14 mouse cellular contexts compared by ENCODE assay signal in the genomic region with DNA sequence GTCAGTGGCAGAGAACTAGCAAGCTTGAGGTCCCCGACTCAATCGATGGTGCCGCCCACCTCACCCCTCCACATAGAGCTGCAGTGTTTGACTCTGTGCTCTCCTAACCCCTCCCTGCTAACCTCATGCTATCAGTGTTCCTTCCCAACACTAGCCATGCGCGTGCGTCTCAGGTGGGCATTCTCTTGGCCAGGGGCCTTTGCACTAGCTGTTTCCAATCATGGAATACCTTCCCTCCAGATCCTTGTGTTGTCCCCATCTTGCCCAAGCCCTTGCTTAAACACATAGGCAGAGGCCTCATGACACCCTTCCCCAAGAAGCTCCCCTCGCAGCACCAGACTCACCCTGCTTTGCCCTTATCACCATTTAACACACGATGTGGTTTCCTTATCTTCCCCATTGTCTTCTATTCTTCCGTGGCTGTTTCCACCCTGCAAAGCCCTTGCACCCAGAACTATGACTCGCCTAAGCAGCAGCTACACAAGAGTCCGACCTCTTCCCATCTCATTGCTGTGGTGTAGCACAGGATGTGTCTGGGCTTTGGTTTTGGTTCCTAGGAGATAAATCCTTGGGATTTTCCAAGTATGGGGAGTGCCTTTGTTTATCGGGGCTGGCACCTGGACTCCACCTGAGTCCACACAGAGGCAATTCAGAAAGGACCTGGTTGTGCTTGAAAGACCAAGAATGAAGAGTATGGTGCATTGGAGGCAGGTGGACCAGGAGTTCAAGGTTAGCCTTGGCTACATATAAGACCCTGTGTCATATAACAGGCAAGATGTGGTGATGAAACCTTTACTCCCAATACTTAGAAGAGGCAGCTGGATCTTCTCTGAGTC. TPM values are rescaled to one million over a fixed set of nuclear protein-coding genes. Genes with fewer than 3 reads are reported as not detected.
DNase-seq lines count a peak whose midpoint lies in the region; ATAC-seq and TF ChIP-seq lines count a peak whose summit lies in the region.
"Had no signal": no experiment of that assay in that cellular context is flagged by ENCODE, and none has a peak within 500 bp of the region (broad histone marks: within the 10 kb centered on the region; RNA-seq: fewer than 3 reads in every experiment).

No protein-coding gene starts in this region.

- no peak for TF ChIP-seq POLR2A in spleen, adult 2 months (IDR thresholded peaks at IDR 0.05; ENCODE audit: low read depth, low read length)

- no peaks in the 10 kb centered on the region for H3K27me3 ChIP-seq in spleen, adult 2 months (ENCODE audit: control insufficient read depth, insufficient read depth, low read length)
- no peaks in the 10 kb centered on the region for H3K27me3 ChIP-seq in liver, embryonic 12.5 days (replicated peaks)
- H3K27me3 ChIP-seq: heart, embryonic 15.5 days had no signal

- 38% methylated on average over 12 of the region's 12 CpGs for WGBS in spleen, adult 2 months
- WGBS in liver, embryonic 12.5 days (ENCODE audit: insufficient replicate concordance), result 14% methylated on average over 12 of the region's 12 CpGs

- H3K4me1 ChIP-seq in spleen, adult 2 months (ENCODE audit: control insufficient read depth, insufficient read depth, insufficient read length), result peaks cover 5% of the 10 kb centered on the region; the same call in 1 of the 2 replicates
- peaks cover 62% of the 10 kb centered on the region for H3K4me1 ChIP-seq in liver, embryonic 12.5 days

- H3K27ac ChIP-seq in spleen, adult 2 months (ENCODE audit: insufficient read depth, low read length), result peak overlapping the region; percentile 15; the same call in 1 of the 2 replicates
- peak overlapping the region; percentile 83 for H3K27ac ChIP-seq in liver, embryonic 12.5 days
- H3K27ac ChIP-seq: heart, embryonic 15.5 days; limb, embryonic 12.5 days had no signal

- H3K36me3 ChIP-seq in spleen, adult 2 months (ENCODE audit: control insufficient read depth, insufficient read depth, low read length), result peaks cover 3% of the 10 kb centered on the region
- peaks cover 26% of the 10 kb centered on the region for H3K36me3 ChIP-seq in liver, embryonic 12.5 days
- H3K36me3 ChIP-seq: heart, embryonic 15.5 days had no signal

- ATAC-seq in liver, embryonic 12.5 days, result peak; percentile 76
- ATAC-seq: inflammation-experienced regulatory T-cells, adult 6 months had no signal

- H3K9me3 ChIP-seq in liver, embryonic 12.5 days (replicated peaks), result no peaks in the 10 kb centered on the region
- H3K9me3 ChIP-seq: heart, embryonic 15.5 days had no signal

- H3K4me3 ChIP-seq in spleen, adult 2 months (ENCODE audit: extremely low read depth, insufficient read depth, insufficient read length), result no peak overlapping the region
- H3K4me3 ChIP-seq in liver, embryonic 12.5 days, result peak overlapping the region; percentile 0; the same call in 1 of the 2 replicates

- peak overlapping the region; percentile 94 for H3K4me2 ChIP-seq in liver, embryonic 12.5 days

- peak overlapping the region; percentile 15; the same call in 1 of the 2 replicates for H3K9ac ChIP-seq in liver, embryonic 12.5 days
- H3K9ac ChIP-seq: heart, embryonic 15.5 days had no signal

- DNase-seq in cerebellum, adult 9-10 months, result peak; percentile 39
- DNase-seq in cerebellum, postnatal 10 days, result no peak
- no peak for DNase-seq in spleen, adult 2 months (ENCODE audit: low read depth in 1 of 2, low spot score in 2 of 2)
- DNase-seq in spleen, postnatal 36 days (ENCODE audit: low spot score in 2 of 2), result no peak
- peak; percentile 49 for DNase-seq in thymus, postnatal 25 days
- DNase-seq in urinary bladder, postnatal 10 days (ENCODE audit: low spot score), result no peak
- no peak for DNase-seq in adrenal gland, postnatal 36 days

- TF ChIP-seq CTCF in spleen, adult 2 months (IDR thresholded peaks at IDR 0.05; ENCODE audit: extremely low read depth, insufficient read depth, insufficient read length, insufficient replicate concordance), result no peak

RNA-seq across cellular contexts. Expression of a gene that starts 1.2 kb away (rescaled TPM):
- 183 and 197 TPM in 2 replicates for polyA plus RNA-seq in spleen, adult 2 months (2012; rRNA removed)
- 5.1 and 5.7 TPM in 2 replicates for polyA plus RNA-seq in liver, embryonic 12.5 days (2016; fragmentation: Nextera tagmentation; extraction: Ambion mirVana)
- total RNA-seq in adrenal gland, postnatal 36 days (2021), result 10 to 100 TPM; 15.3 to 25.5 TPM

RNA-seq across cellular contexts. Expression of a gene that starts 1.4 kb away (rescaled TPM):
- 0.28 and 0.70 TPM in 2 replicates for polyA plus RNA-seq in spleen, adult 2 months (2012; rRNA removed)
- polyA plus RNA-seq in liver, embryonic 12.5 days (2016; fragmentation: Nextera tagmentation; extraction: Ambion mirVana), result 0.27 and 0.59 TPM in 2 replicates
- total RNA-seq in adrenal gland, postnatal 36 days (2021), result not detected
- total RNA-seq: layer of hippocampus, postnatal 10 days; monocyte, adult 5-6 weeks had no signal
- polyA plus RNA-seq: heart, embryonic 15.5 days; kidney, embryonic 16.5 days; limb, embryonic 12.5 days had no signal

RNA-seq across cellular contexts. Expression of a gene that starts 8.8 kb away (rescaled TPM):
- 1,860 and 2,797 TPM in 2 replicates for polyA plus RNA-seq in spleen, adult 2 months (2012; rRNA removed)
- 1,134 and 1,149 TPM in 2 replicates for polyA plus RNA-seq in liver, embryonic 12.5 days (2016; fragmentation: Nextera tagmentation; extraction: Ambion mirVana)
- total RNA-seq in adrenal gland, postnatal 36 days (2021), result 1,000 to 10,000 TPM; 1,621 to 1,757 TPM

RNA-seq across cellular contexts. Expression of a gene that starts 13.2 kb away (rescaled TPM):
- 273 and 325 TPM in 2 replicates for polyA plus RNA-seq in spleen, adult 2 months (2012; rRNA removed)
- 1,421 and 1,491 TPM in 2 replicates for polyA plus RNA-seq in liver, embryonic 12.5 days (2016; fragmentation: Nextera tagmentation; extraction: Ambion mirVana)
- total RNA-seq in adrenal gland, postnatal 36 days (2021), result 1,000 to 10,000 TPM; 1,231 to 1,372 TPM

RNA-seq across cellular contexts. Expression of a gene that starts 16.7 kb away (rescaled TPM):
- polyA plus RNA-seq in spleen, adult 2 months (2012; rRNA removed), result 45.2 and 48.7 TPM in 2 replicates
- polyA plus RNA-seq in liver, embryonic 12.5 days (2016; fragmentation: Nextera tagmentation; extraction: Ambion mirVana), result 60.5 and 61.7 TPM in 2 replicates
- total RNA-seq in adrenal gland, postnatal 36 days (2021), result 10 to 100 TPM; 59.1 to 77.0 TPM

Comparison
In these comparisons a context has a peak if more than half of its experiments do, and no peak if none do; other contexts are left out.
1. DNase-seq: peak in cerebellum, adult 9-10 months (single experiment) and thymus, postnatal 25 days (single experiment); none in cerebellum, postnatal 10 days (0 of 2), spleen, adult 2 months (0 of 2), spleen, postnatal 36 days (0 of 2), urinary bladder, postnatal 10 days (single experiment) and adrenal gland, postnatal 36 days (0 of 2).
2. RNA of a gene that starts 1.2 kb away (polyA plus RNA-seq): 183 to 197 TPM in spleen, adult 2 months; 5.1 to 5.7 TPM in liver, embryonic 12.5 days; every median in the first group is over 10 times any median in the second.